7 mouse cellular contexts compared by ENCODE assay signal in the genomic region with DNA sequence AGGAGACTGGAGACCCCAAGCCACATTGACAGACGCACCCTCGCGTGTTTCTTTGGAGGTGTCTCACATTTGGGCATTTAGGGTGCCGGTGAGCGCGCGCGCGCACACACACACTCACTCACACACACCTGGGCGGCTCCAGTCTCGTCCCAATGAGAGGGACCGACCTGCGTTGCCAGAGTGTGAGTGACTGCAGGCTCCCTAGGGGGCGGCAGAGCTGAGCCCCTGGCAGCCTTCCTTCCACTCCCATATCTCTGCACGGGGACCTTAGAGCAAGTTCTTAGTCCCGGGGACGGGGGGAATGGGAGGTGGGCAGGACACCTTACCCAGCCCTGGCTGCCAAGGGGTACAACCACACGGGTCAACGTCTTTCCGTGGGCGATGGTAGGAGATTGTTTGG. TPM values are rescaled to one million over a fixed set of nuclear protein-coding genes. Genes with fewer than 3 reads are reported as not detected.
DNase-seq lines count a peak whose midpoint lies in the region; ATAC-seq and TF ChIP-seq lines count a peak whose summit lies in the region.

No protein-coding gene starts in this region.

- H3K4me1 ChIP-seq in limb, embryonic 11.5 days (ENCODE audit: control insufficient read depth, insufficient read depth, low read length), result peaks cover 29% of the 10 kb centered on the region
- peaks cover 17% of the 10 kb centered on the region; the same call in 1 of the 2 replicates for H3K4me1 ChIP-seq in midbrain, embryonic 14.5 days (ENCODE audit: control insufficient read depth, insufficient read depth, low read length)

- H3K27ac ChIP-seq in limb, embryonic 11.5 days (replicated peaks; ENCODE audit: low read depth, low read length), result no peak overlapping the region
- no peak overlapping the region for H3K27ac ChIP-seq in midbrain, embryonic 14.5 days (replicated peaks; ENCODE audit: low read depth, low read length)

- peak overlapping the region; percentile 32 for H3K4me2 ChIP-seq in limb, embryonic 11.5 days (ENCODE audit: low read depth, severe bottlenecking)
- no peak overlapping the region for H3K4me2 ChIP-seq in midbrain, embryonic 14.5 days (ENCODE audit: low read length)

- CTCF ChIA-PET in Patski (lab: Charles Lee), result interaction anchor here (1.1 to 1.3 kb wide), 2 partner anchors 217 to 227 kb away, joined by 3 to 4 read pairs; no protein-coding TSS in a partner anchor

- H3K27me3 ChIP-seq in Patski, result peaks cover 60% of the 10 kb centered on the region
- H3K27me3 ChIP-seq in limb, embryonic 11.5 days (ENCODE audit: control insufficient read depth, insufficient read depth, low read length), result peaks cover 60% of the 10 kb centered on the region
- H3K27me3 ChIP-seq in midbrain, embryonic 14.5 days (ENCODE audit: control insufficient read depth, insufficient read depth, low read length), result peaks cover 88% of the 10 kb centered on the region

- TF ChIP-seq CTCF in Patski (IDR thresholded peaks at IDR 0.05), result no peak

- POLR2A ChIA-PET in Patski (lab: Charles Lee), result no interaction called here

- no peak overlapping the region for H3K9ac ChIP-seq in limb, embryonic 11.5 days (ENCODE audit: low read length)
- H3K9ac ChIP-seq in midbrain, embryonic 14.5 days (replicated peaks; ENCODE audit: low read length), result no peak overlapping the region

- DNase-seq in ES-CJ7 (ENCODE audit: low read depth, low spot score) (peak; percentile 87), Patski (ENCODE audit: low read depth, low spot score) (no peak)
- DNase-seq in limb, embryonic 11.5 days (ENCODE audit: low spot score), result peak; percentile 76
- peak; percentile 73 for DNase-seq in midbrain, embryonic 14.5 days
- DNase-seq in c-Kit-positive CD71-positive TER-119-positive erythroid progenitor cells, embryonic 14.5 days (ENCODE audit: low spot score), result no peak
- no peak for DNase-seq in spleen, postnatal 36 days (ENCODE audit: low spot score in 2 of 2)

- no peaks in the 10 kb centered on the region for H3K36me3 ChIP-seq in limb, embryonic 11.5 days (ENCODE audit: control insufficient read depth, insufficient read depth, low read length)
- no peaks in the 10 kb centered on the region for H3K36me3 ChIP-seq in midbrain, embryonic 14.5 days (ENCODE audit: control insufficient read depth, insufficient read depth, low read length)

- in situ Hi-C loops in Patski (cut with MboI; ENCODE audit: low pct_unique_long_range_greater_than_20kb), result no loop called here

- peak; percentile 37 for ATAC-seq in Patski
- peak; percentile 47 for ATAC-seq in granulocyte monocyte progenitor cell, adult 5-6 weeks (replicated peaks; ENCODE audit: poor library complexity, severe bottlenecking)
- ATAC-seq in limb, embryonic 11.5 days (ENCODE audit: insufficient number of reproducible peaks, low FRiP score, low TSS enrichment, low read depth), result no peak
- no peak for ATAC-seq in midbrain, embryonic 14.5 days (ENCODE audit: low FRiP score, low TSS enrichment)

- under 1% methylated on average over 21 of the region's 21 CpGs for WGBS in limb, embryonic 11.5 days
- 1% methylated on average over 21 of the region's 21 CpGs for WGBS in midbrain, embryonic 14.5 days

- H3K9me3 ChIP-seq in limb, embryonic 11.5 days (ENCODE audit: control insufficient read depth, low read length), result no peaks in the 10 kb centered on the region
- H3K9me3 ChIP-seq in midbrain, embryonic 14.5 days (ENCODE audit: control insufficient read depth, low read length), result no peaks in the 10 kb centered on the region

- 0 out of 2 replicates have a peak overlapping the region, but pooled peaks have one; percentile 14 for H3K4me3 ChIP-seq in limb, embryonic 11.5 days (ENCODE audit: low read depth, low read length)
- no peak overlapping the region for H3K4me3 ChIP-seq in midbrain, embryonic 14.5 days (replicated peaks; ENCODE audit: low read depth, low read length)

RNA-seq across cellular contexts. Expression of gene Tfap2c, which starts 2.3 kb away (rescaled TPM):
- 0.03 TPM for polyA plus RNA-seq in Patski (2021)
- not detected in 2 replicates for total RNA-seq in granulocyte monocyte progenitor cell, adult 5-6 weeks (2014; fragmentation: Nextera tagmentation)
- total RNA-seq in granulocyte monocyte progenitor cell, adult 5-6 weeks (2017), result not detected in 2 replicates
- 5.9 and 7.6 TPM in 2 replicates for polyA plus RNA-seq in limb, embryonic 11.5 days (2014; fragmentation: Nextera tagmentation; extraction: Ambion mirVana)
- 0.15 and 0.21 TPM in 2 replicates for polyA plus RNA-seq in midbrain, embryonic 14.5 days (2014; fragmentation: Nextera tagmentation; extraction: Ambion mirVana)

Comparison
In these comparisons a context has a peak if more than half of its experiments do, and no peak if none do; other contexts are left out.
1. DNase-seq: peak in ES-CJ7 (single experiment), limb, embryonic 11.5 days (single experiment) and midbrain, embryonic 14.5 days (single experiment); none in Patski (single experiment), c-Kit-positive CD71-positive TER-119-positive erythroid progenitor cells, embryonic 14.5 days (single experiment) and spleen, postnatal 36 days (0 of 2).
2. ATAC-seq: peak in Patski (single experiment) and granulocyte monocyte progenitor cell, adult 5-6 weeks (single experiment); none in limb, embryonic 11.5 days (single experiment) and midbrain, embryonic 14.5 days (single experiment).